Mouse (Mus musculus) intestine, postnatal 0 days (tissue): ENCODE data around the gene Ppp1r9a. TPM values are rescaled to one million over a fixed set of nuclear protein-coding genes. Genes with fewer than 3 reads are reported as not detected.

Experiments
- ATAC-seq: fragments of 200-750 bp; cut with Nextera tagmentation; 2 replicates; pipeline ENCODE4 v1.8.0; 2017; ENCODE audit warnings: mild to moderate bottlenecking, moderate TSS enrichment, moderate library complexity
- H3K27ac ChIP-seq: fragments of 300-500 bp; sonication (generic); 2 replicates; pipeline ENCODE4 v1.5.1; 2014; ENCODE audit warnings: mild to moderate bottlenecking, low read depth, low read length, moderate library complexity
- H3K27me3 ChIP-seq: fragments of 300-500 bp; sonication (generic); replicated peaks from 2 replicates; pipeline ENCODE4 v1.6.1; 2014; ENCODE audit warnings: low read length, mixed read lengths; ENCODE audit not compliant: control insufficient read depth, insufficient read depth
- H3K36me3 ChIP-seq: fragments of 300-500 bp; sonication (generic); 2 replicates; pipeline ENCODE4 v1.6.1; 2014; ENCODE audit warnings: mild to moderate bottlenecking, moderate library complexity; ENCODE audit not compliant: control insufficient read depth, insufficient read depth
- H3K4me1 ChIP-seq: fragments of 300-500 bp; sonication (generic); replicated peaks from 2 replicates; pipeline ENCODE4 v1.6.1; 2014; ENCODE audit warnings: antibody characterized with exemption, low read length, mixed read lengths; ENCODE audit not compliant: control insufficient read depth, insufficient read depth
- H3K4me2 ChIP-seq: fragments of 300-500 bp; sonication (generic); replicated peaks from 2 replicates; pipeline ENCODE4 v1.6.1; 2014; ENCODE audit warnings: low read depth, mild to moderate bottlenecking, moderate library complexity
- H3K4me3 ChIP-seq: fragments of 300-500 bp; sonication (generic); 2 replicates; pipeline ENCODE4 v1.5.1; 2014; ENCODE audit warnings: low read depth, low read length
- H3K9ac ChIP-seq: fragments of 300-500 bp; sonication (generic); 2 replicates; pipeline ENCODE4 v1.6.1; 2014; ENCODE audit warnings: mild to moderate bottlenecking, low read depth, low read length
- H3K9me3 ChIP-seq: fragments of 300-500 bp; sonication (generic); 2 replicates; pipeline ENCODE4 v1.6.1; 2016; ENCODE audit warnings: mixed run types; ENCODE audit not compliant: control insufficient read depth
- CTCF ChIP-seq: sonication (generic); IDR thresholded peaks from 2 replicates; pipeline ENCODE4 v1.5.1; 2016; ENCODE audit warnings: low read depth, mild to moderate bottlenecking, control low read depth, antibody characterized with exemption, moderate library complexity
- WGBS: fragments of 180-500 bp; shearing (Covaris S2); extraction: QIAGEN DNeasy Blood & Tissue Kit; methylation state at CpG from one replicate; pipeline ENCODE4 v1.1.7; 2014; 5-methylcytosine and 5-hydroxymethylcytosine counted together
- polyA plus RNA-seq: library from polyadenylated mRNA; unstranded; fragments of >200 nt; fragmentation: Nextera tagmentation; extraction: Ambion mirVana; gene quantifications from 2 replicates; pipeline ENCODE4 v1.2.1, GENCODE M21; 2015

Gene Ppp1r9a
- polyA plus RNA-seq, 1 experiment from 2014 or later = 2.1 TPM

GRCm38 (mm10) chr6:5038140-5038749, 135.5 kb downstream of the Ppp1r9a start:
- no peak for ATAC-seq
- H3K27ac ChIP-seq = no peak overlapping the region
- H3K36me3 ChIP-seq = no peaks in the 10 kb centered on the region
- no peak overlapping the region for H3K4me2 ChIP-seq
- H3K4me3 ChIP-seq = no peak overlapping the region
- 68% methylated on average over 2 of the region's 2 CpGs for WGBS
- H3K4me1 ChIP-seq = no peaks in the 10 kb centered on the region
- no peaks in the 10 kb centered on the region for H3K9me3 ChIP-seq
- no peak overlapping the region for H3K9ac ChIP-seq
- no peaks in the 10 kb centered on the region for H3K27me3 ChIP-seq
- TF ChIP-seq CTCF = no peak

- 58% methylated on average over 2 of the region's 2 CpGs for WGBS
- H3K9me3 ChIP-seq = no peaks in the 10 kb centered on the region
- H3K4me3 ChIP-seq = no peak overlapping the region
- no peak for TF ChIP-seq CTCF
- no peaks in the 10 kb centered on the region for H3K36me3 ChIP-seq
- H3K27me3 ChIP-seq = no peaks in the 10 kb centered on the region
- no peak overlapping the region for H3K27ac ChIP-seq
- H3K4me1 ChIP-seq = no peaks in the 10 kb centered on the region
- H3K4me2 ChIP-seq = no peak overlapping the region
- no peak overlapping the region for H3K9ac ChIP-seq
- ATAC-seq = no peak
These were observed 136.6 kb downstream of the Ppp1r9a start for GRCm38 (mm10) chr6:5039316-5039715.

- Histone ChIP-seq H3K9ac (no peak overlapping the region), H3K4me1 (no peaks in the 10 kb centered on the region), H3K36me3 (no peaks in the 10 kb centered on the region), H3K27ac (no peak overlapping the region), H3K4me3 (no peak overlapping the region), H3K9me3 (no peaks in the 10 kb centered on the region), H3K27me3 (no peaks in the 10 kb centered on the region), H3K4me2 (no peak overlapping the region)
- no peak for TF ChIP-seq CTCF
- no peak for ATAC-seq
- WGBS = 93% methylated on average over 6 of the region's 6 CpGs
These were observed 143.1 kb downstream of the Ppp1r9a start for GRCm38 (mm10) chr6:5045854-5046253.

GRCm38 (mm10) chr6:5048025-5048424, 145.3 kb downstream of the Ppp1r9a start:
- Histone ChIP-seq H3K27ac (no peak overlapping the region), H3K4me3 (no peak overlapping the region), H3K36me3 (no peaks in the 10 kb centered on the region), H3K27me3 (no peaks in the 10 kb centered on the region), H3K4me1 (no peaks in the 10 kb centered on the region), H3K9me3 (no peaks in the 10 kb centered on the region), H3K4me2 (no peak overlapping the region), H3K9ac (no peak overlapping the region)
- WGBS = 77% methylated on average over 3 of the region's 3 CpGs
- no peak for ATAC-seq
- no peak for TF ChIP-seq CTCF

- no peak overlapping the region for H3K4me3 ChIP-seq
- no peak overlapping the region for H3K4me2 ChIP-seq
- peak; percentile 54; the same call in 1 of the 2 replicates for ATAC-seq
- no peak overlapping the region for H3K9ac ChIP-seq
- H3K27me3 ChIP-seq = no peaks in the 10 kb centered on the region
- TF ChIP-seq CTCF = no peak
- no peaks in the 10 kb centered on the region for H3K4me1 ChIP-seq
- 60% methylated on average over 2 of the region's 2 CpGs for WGBS
- no peak overlapping the region for H3K27ac ChIP-seq
- H3K36me3 ChIP-seq = no peaks in the 10 kb centered on the region
- H3K9me3 ChIP-seq = no peaks in the 10 kb centered on the region
These were observed 149.6 kb downstream of the Ppp1r9a start for GRCm38 (mm10) chr6:5052309-5052708.

GRCm38 (mm10) chr6:5054446-5055095, 151.9 kb downstream of the Ppp1r9a start:
- no peak overlapping the region for H3K4me2 ChIP-seq
- no peak overlapping the region for H3K4me3 ChIP-seq
- H3K9me3 ChIP-seq = no peaks in the 10 kb centered on the region
- 85% methylated on average over 4 of the region's 4 CpGs for WGBS
- H3K27me3 ChIP-seq = no peaks in the 10 kb centered on the region
- no peak for ATAC-seq
- no peaks in the 10 kb centered on the region for H3K4me1 ChIP-seq
- no peaks in the 10 kb centered on the region for H3K36me3 ChIP-seq
- no peak for TF ChIP-seq CTCF
- H3K9ac ChIP-seq = no peak overlapping the region
- no peak overlapping the region for H3K27ac ChIP-seq
